Mouse (Mus musculus) adrenal gland, adult 18-20 months (tissue): Measurements from ENCODE around the gene Elane. TPM values are rescaled to one million over a fixed set of nuclear protein-coding genes. Genes with fewer than 3 reads are reported as not detected.

Source experiments
- DNase-seq, 2 experiments: peaks; one replicate each; pipeline ENCODE4 v3.0.0; 2021 to 2022; ENCODE audit warnings: low spot score in 2 of 2
- microRNA-seq, 2 experiments: library from miRNA; unstranded; fragments of <30 nt; microRNA quantifications; one replicate each; pipeline ENCODE4 v1.2.0; 2021; ENCODE audit warnings: borderline number of aligned reads in 2 of 2
- total RNA-seq, 2 experiments: library from RNA; stranded (reverse); gene quantifications; 1 replicate in 1 of 2; 2 replicates in 1 of 2; pipeline ENCODE4 v1.2.3; 2021

The Elane gene
- total RNA-seq, 2 experiments from 2014 or later = not detected

GRCm38 (mm10) chr10:79928030-79928694 lies 42.1 kb downstream of the Elane start:
- DNase-seq = peak; percentile 40 to 61

GRCm38 (mm10) chr10:79928907-79929701 lies 43.1 kb downstream of the Elane start:
- DNase-seq = no peak

GRCm38 (mm10) chr10:79929967-79930825 lies 44.1 kb downstream of the Elane start:
- no peak for DNase-seq

DNA sequence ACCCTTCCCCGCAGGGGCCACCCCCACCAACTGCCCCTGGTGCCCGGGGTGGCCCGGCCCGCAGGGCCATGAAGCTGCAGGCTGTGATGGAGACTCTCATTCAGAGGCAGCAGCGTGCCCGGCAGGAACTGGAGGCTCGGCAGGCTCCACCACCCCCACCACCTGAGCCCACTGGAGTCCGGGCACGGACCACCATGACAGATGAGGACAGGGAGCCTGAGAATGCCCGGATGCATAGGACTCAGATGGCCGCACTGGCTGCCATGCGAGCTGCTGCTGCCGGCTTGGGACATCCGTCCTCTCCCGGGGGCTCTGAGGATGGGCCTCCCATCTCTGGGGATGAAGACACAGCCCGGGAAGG lies 44.8 kb downstream of the Elane start:
- DNase-seq = no peak

DNA sequence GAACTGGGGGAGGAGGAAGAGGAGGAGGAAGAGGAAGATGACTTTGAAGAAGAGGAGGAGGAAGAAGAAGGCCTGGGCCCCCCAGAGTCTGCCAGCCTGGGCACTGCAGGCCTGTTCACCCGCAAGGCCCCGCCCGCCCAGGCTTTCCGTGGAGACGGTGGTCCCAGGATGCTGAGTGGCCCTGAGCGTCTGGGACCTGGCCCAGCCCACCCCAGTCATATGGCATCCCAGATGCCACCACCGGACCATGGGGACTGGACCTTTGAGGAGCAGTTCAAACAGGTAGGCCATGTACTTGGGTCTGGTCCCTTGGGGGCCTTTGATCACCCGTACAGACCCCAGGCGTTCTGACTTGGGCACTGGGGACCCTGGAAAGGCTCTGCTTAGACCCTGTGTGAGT lies 45.8 kb downstream of the Elane start:
- no peak for DNase-seq

- DNase-seq = no peak
Observed at GRCm38 (mm10) chr10:79932736-79933135, 46.7 kb downstream of the Elane start.

- no peak for DNase-seq
Observed at GRCm38 (mm10) chr10:79933145-79933679, 47.2 kb downstream of the Elane start.

- DNase-seq = no peak
Observed at GRCm38 (mm10) chr10:79933861-79934260, 47.8 kb downstream of the Elane start.

GRCm38 (mm10) chr10:79934272-79934721 lies 48.2 kb downstream of the Elane start:
- peak; percentile 34 to 73 for DNase-seq

DNA sequence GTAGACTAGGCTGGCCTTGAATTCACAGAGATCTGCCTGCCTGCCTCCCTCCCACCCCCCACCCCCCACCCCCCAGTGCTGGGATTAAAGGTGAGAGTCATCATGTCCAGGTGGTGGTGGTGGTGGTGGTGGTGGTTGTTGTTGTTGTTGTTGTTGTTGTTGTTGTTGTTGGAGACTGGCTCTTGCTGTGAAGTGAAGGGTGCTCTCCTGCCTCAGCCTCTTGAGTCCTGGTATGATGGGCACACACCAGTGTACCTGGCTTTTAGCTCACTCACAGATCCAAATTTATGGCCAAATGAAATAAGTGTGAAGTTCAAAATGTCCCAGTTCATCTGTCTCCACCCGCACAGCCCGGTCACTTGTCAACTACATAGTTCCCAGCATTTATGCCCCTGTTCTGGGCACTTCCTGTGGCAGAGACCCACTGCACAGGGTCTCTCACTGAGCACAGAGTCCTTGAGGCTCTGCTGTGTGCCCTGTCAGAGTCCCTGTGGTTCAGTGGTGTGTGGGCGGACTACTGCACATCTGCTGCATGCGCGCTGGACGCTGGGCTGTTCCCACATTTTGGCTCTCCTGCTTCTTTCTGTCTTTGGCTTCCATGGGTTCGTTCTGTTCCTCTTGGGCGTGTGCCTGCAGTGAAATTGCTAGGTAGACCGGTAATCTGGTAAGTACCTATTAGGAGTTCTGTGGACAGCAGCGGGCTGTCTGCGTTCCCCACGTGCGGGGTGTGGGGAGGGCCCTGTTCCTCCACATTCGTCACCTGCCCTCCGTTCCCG lies 48.9 kb downstream of the Elane start:
- no peak for DNase-seq

DNA sequence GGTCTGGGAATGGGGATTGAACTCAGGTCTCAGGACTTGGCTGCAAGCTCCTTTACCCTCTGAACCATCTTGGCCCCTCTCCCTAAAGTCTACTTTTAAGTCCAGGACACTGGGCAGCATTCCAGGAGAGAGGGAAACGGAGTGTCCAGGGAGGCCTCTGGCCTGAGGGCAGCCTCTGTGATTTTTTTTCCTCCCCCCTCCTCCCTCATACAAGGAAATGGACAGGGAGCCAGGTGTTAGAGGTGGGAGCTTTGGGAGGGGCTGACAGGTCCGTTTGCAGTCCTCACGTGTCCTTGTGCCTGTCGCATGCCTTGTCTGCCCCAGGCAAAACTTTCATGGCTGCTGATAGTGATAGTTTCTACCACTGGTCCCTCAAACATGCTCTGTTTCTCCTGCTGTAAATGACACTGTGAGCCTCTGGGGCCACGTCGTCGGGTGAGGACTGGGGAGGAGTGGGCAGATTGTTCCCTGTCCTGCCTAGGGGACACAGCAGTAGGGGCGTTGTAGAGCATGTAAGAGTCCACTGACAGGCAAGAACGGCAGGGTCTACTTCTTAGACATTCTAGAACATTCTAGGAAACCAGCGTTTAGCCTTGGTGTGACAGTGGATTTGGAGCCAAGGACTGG lies 50.4 kb downstream of the Elane start:
- DNase-seq = no peak

DNA sequence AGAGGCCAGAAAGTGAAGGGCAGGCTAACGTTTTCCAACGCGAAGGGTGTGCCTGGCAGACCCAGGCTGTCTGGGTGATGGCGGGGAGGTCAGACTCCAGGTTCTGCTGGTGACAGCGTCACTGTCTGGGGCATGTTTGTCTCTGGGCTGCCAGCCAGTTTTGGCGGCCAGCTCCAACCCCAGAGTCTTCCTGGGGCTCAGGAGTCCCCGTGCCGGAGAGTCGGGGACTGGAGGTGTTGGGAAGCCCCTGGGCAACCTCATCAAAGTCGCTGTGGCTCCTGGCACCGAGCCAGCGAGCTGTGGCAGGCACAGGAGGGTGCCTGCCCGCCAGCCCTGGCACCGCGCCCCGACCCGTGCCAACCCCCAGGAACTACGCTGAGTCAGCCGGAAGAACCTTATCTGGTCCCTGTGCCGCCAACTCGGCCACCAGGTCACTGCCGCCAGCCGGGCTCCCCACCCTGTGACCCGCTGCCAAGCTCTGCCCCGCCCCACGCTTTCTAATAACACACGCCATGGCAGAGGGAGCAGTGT lies 50.9 kb downstream of the Elane start:
- DNase-seq = peak; percentile 82 to 86

Small RNAs within 50 kb of the gene (microRNA-seq; reads per million reads assigned to microRNA genes)
- gene Mir6910 = 0 reads per million in 2 experiments

Other genes with a start within 250 kb of the Elane start
- 1 to 10 TPM; 3.3 to 5.9 TPM for gene Shc2, start 248.3 kb upstream of the Elane start, total RNA-seq
- gene Odf3l2, start 240.5 kb upstream of the Elane start, total RNA-seq = not detected
- not detected for gene Madcam1, start 221.7 kb upstream of the Elane start, total RNA-seq
- gene Tpgs1, start 216.9 kb upstream of the Elane start, total RNA-seq = 10 to 100 TPM; 29.6 to 34.4 TPM
- 100 to 1,000 TPM in 1 of 2 experiments, 10 to 100 TPM in 1; 87.6 to 120 TPM for gene Cdc34, start 204.1 kb upstream of the Elane start, total RNA-seq
- 1 to 10 TPM; 1.2 to 1.3 TPM for gene Gzmm, start 197.2 kb upstream of the Elane start, total RNA-seq
- 100 to 1,000 TPM; 618 to 637 TPM for gene Bsg, start 181.8 kb upstream of the Elane start, total RNA-seq
- gene Hcn2, start 169.6 kb upstream of the Elane start, total RNA-seq = 1 to 10 TPM; 6.1 to 9.4 TPM
- gene Polrmt, start 139.7 kb upstream of the Elane start, total RNA-seq = 10 to 100 TPM; 53.0 to 59.0 TPM
- gene Fgf22, start 131.2 kb upstream of the Elane start, total RNA-seq = under 1 TPM in 1 of 2 experiments, not detected in 1; 0.13 TPM
- gene Rnf126, start 119.3 kb upstream of the Elane start, total RNA-seq = 10 to 100 TPM; 47.4 to 51.1 TPM
- 10 to 100 TPM; 11.0 to 28.5 TPM for gene Fstl3, start 109.0 kb upstream of the Elane start, total RNA-seq
- not detected for gene Prss57, start 95.3 kb upstream of the Elane start, total RNA-seq
- 10 to 100 TPM; 59.4 to 62.2 TPM for gene Palm, start 92.7 kb upstream of the Elane start, total RNA-seq
- under 1 TPM; 0.60 to 0.74 TPM for gene Misp, start 65.3 kb upstream of the Elane start, total RNA-seq
- 100 to 1,000 TPM; 301 to 357 TPM for gene Ptbp1, start 31.8 kb upstream of the Elane start, total RNA-seq
- gene Prtn3, start 11.8 kb upstream of the Elane start, total RNA-seq = 1 to 10 TPM in 1 of 2 experiments, not detected in 1; 1.1 TPM
- 1 to 10 TPM; 1.4 to 2.8 TPM for gene Plppr3, start 11.6 kb upstream of the Elane start, total RNA-seq
- gene Cfd, start 4.6 kb downstream of the Elane start, total RNA-seq = 1,000 to 10,000 TPM; 1,757 to 2,495 TPM
- 10 to 100 TPM; 32.7 to 40.7 TPM for gene Med16, start 22.7 kb downstream of the Elane start, total RNA-seq
- not detected for gene Gm26602, start 24.6 kb downstream of the Elane start, total RNA-seq
- gene Kiss1r, start 30.7 kb downstream of the Elane start, total RNA-seq = 1 to 10 TPM; 1.0 to 2.2 TPM
- 100 to 1,000 TPM in 1 of 2 experiments, 10 to 100 TPM in 1; 92.0 to 107 TPM for gene R3hdm4, start 35.0 kb downstream of the Elane start, total RNA-seq
- 1 to 10 TPM; 3.6 to 4.3 TPM for gene Arid3a, start 40.8 kb downstream of the Elane start, total RNA-seq
- 10 to 100 TPM; 37.2 to 40.1 TPM for gene Wdr18, start 73.9 kb downstream of the Elane start, total RNA-seq
- under 1 TPM in 1 of 2 experiments, not detected in 1; 0.19 TPM for gene Grin3b, start 84.5 kb downstream of the Elane start, total RNA-seq
- 100 to 1,000 TPM; 140 to 144 TPM for gene Tmem259, start 98.1 kb downstream of the Elane start, total RNA-seq
- gene Cnn2, start 102.3 kb downstream of the Elane start, total RNA-seq = 10 to 100 TPM; 28.5 to 49.0 TPM
- 10 to 100 TPM; 20.6 to 22.3 TPM for gene Abca7, start 110.2 kb downstream of the Elane start, total RNA-seq
- gene Arhgap45, start 130.4 kb downstream of the Elane start, total RNA-seq = 1 to 10 TPM; 5.5 to 7.3 TPM
- gene Polr2e, start 153.5 kb downstream of the Elane start, total RNA-seq = 10 to 100 TPM; 86.3 to 94.3 TPM
- 1,000 to 10,000 TPM; 1,091 to 1,886 TPM for gene Gpx4, start 160.9 kb downstream of the Elane start, total RNA-seq
- 10 to 100 TPM; 31.0 to 41.4 TPM for gene Sbno2, start 219.3 kb downstream of the Elane start, total RNA-seq
- gene Stk11, start 229.6 kb downstream of the Elane start, total RNA-seq = 100 to 1,000 TPM; 154 to 158 TPM